Mouse (Mus musculus) kidney, adult 2 months (tissue): Measurements from ENCODE around the gene Cnn3. TPM values are rescaled to one million over a fixed set of nuclear protein-coding genes. Genes with fewer than 3 reads are reported as not detected.

Source experiments
- DNase-seq: peaks from one replicate; pipeline ENCODE4 v3.0.0; 2021
- H3K27ac ChIP-seq: fragments of 200-500 bp; 2 replicates; pipeline ENCODE4 v1.5.1; 2012; ENCODE audit warnings: low read depth, low read length, control low read depth, inconsistent platforms; ENCODE audit not compliant: insufficient read depth
- H3K27me3 ChIP-seq: fragments of 200-500 bp; replicated peaks from 2 replicates; pipeline ENCODE4 v1.6.1; 2012; ENCODE audit warnings: mild to moderate bottlenecking, moderate library complexity, low read length, inconsistent platforms; ENCODE audit not compliant: control insufficient read depth, insufficient read depth
- H3K36me3 ChIP-seq: fragments of 200-500 bp; 2 replicates; pipeline ENCODE4 v1.6.1; 2012; ENCODE audit warnings: mild to moderate bottlenecking, moderate library complexity, low read length, inconsistent platforms; ENCODE audit not compliant: control insufficient read depth, insufficient read depth
- H3K4me1 ChIP-seq: fragments of 200-500 bp; 2 replicates; pipeline ENCODE4 v1.6.1; 2011; ENCODE audit warnings: low read length; ENCODE audit not compliant: control insufficient read depth, insufficient read depth
- H3K4me3 ChIP-seq: fragments of 200-500 bp; 2 replicates; pipeline ENCODE4 v1.5.1; 2011; ENCODE audit warnings: mild to moderate bottlenecking, low read depth, low read length, control low read depth; ENCODE audit not compliant: insufficient read depth
- CTCF ChIP-seq: fragments of 200-500 bp; conservative IDR thresholded peaks from 2 replicates; pipeline ENCODE4 v1.5.1; 2011; ENCODE audit warnings: low read depth, mild to moderate bottlenecking, control low read depth, low read length, moderate library complexity, mixed read lengths; ENCODE audit not compliant: insufficient read depth, insufficient read length
- POLR2A ChIP-seq: fragments of 200-500 bp; IDR thresholded peaks from one replicate; pipeline ENCODE4 v1.6.1; 2011; ENCODE audit warnings: low read depth, low read length, control low read depth
- WGBS: fragments of 180-500 bp; shearing (Covaris S2); methylation state at CpG from one replicate; pipeline ENCODE4 v1.1.7; 2018; 5-methylcytosine and 5-hydroxymethylcytosine counted together
- polyA plus RNA-seq: library from polyadenylated mRNA; depleted of rRNA; stranded (reverse); fragments of >200 nt; gene quantifications from 2 replicates; pipeline ENCODE4 v1.2.3, GENCODE M21; 2012

The Cnn3 gene
- polyA plus RNA-seq, 1 experiment, result 253 TPM

DNA sequence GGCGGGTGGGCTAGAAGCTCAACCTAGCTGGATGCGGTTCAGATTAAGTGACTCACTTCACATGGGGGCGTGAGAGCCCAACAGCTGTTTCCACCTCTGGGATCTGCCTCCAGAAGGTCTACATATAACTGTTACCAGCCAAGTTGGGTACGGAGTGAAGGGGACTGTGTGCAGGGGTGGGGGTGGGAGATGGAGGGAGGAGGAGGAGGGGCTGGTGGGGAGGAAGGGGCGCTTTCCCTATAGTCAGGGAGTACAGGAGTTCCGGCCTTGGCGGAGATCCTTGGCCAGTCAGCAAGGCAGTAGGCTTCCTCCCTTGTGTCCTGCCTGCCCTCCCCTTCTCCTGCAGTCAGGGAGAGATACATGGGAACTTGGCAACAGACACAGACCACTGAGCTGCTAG is 35.6 kb upstream of the Cnn3 start:
- peak; percentile 23 for DNase-seq
- TF ChIP-seq POLR2A, result no peak
- TF ChIP-seq CTCF, result no peak
- H3K27me3 ChIP-seq, result no peaks in the 10 kb centered on the region
- H3K36me3 ChIP-seq, result no peaks in the 10 kb centered on the region
- 77% methylated on average over 7 of the region's 7 CpGs for WGBS
- H3K4me1 ChIP-seq, result no peaks in the 10 kb centered on the region
- no peak overlapping the region for H3K27ac ChIP-seq
- no peak overlapping the region for H3K4me3 ChIP-seq

DNA sequence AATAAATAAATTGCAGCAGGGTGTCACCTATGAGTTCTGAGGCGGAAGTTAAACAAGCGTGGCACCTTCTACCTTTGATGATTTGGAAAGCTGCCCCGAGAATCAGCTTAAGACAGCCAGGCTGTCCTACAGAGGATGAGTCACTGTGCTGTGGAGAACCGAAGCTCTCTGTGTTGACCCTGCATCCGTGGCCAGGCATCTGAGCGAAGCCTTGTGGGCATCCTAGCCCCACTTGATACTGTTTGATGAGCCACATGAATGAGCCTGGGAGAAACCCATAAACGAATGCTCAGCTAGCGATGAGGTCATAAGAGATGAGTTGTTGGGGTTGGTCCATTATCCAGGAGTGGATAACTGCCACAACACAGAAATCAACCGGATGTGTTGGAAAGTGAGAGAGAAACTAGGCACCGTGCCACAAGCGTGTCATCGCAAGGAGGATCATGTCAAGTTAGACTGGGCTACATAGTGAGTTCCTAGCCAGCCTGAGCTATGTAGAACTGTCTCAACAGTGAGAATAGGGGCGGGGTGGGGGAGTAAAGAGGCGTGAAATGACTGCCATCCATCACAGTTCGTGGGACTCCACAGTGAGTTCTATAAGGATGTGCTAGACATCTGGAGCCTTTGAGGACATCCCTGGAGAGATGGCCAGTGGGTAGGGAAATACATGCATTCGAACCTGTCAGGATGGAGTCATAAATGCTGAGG is 30.6 kb upstream of the Cnn3 start:
- Histone ChIP-seq H3K4me1 (peaks cover 4% of the 10 kb centered on the region; the same call in 1 of the 2 replicates), H3K36me3 (no peaks in the 10 kb centered on the region), H3K27me3 (no peaks in the 10 kb centered on the region), H3K27ac (no peak overlapping the region), H3K4me3 (no peak overlapping the region)
- DNase-seq, result peak; percentile 28
- no peak for TF ChIP-seq CTCF
- no peak for TF ChIP-seq POLR2A
- 61% methylated on average over 16 of the region's 16 CpGs for WGBS

DNA sequence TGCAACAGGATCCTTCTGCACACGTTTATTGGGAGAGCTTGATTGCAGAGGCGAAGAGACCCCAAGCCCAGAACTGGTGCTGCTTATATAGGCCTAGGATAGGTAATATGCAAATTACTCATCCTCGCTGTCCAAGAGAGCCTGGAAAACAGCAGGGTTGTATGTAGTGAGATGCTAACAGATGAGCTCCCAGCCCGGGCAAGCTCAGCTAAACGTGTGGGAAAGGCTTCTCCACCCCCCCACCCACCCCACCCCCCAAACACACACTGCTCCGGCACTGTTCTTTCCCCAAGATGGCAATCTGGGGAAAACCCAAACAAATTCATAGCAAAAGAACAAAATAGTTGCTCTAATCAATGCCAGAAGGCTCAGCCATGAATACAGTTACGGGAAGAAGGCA is 29.7 kb upstream of the Cnn3 start:
- H3K27me3 ChIP-seq, result no peaks in the 10 kb centered on the region

DNA sequence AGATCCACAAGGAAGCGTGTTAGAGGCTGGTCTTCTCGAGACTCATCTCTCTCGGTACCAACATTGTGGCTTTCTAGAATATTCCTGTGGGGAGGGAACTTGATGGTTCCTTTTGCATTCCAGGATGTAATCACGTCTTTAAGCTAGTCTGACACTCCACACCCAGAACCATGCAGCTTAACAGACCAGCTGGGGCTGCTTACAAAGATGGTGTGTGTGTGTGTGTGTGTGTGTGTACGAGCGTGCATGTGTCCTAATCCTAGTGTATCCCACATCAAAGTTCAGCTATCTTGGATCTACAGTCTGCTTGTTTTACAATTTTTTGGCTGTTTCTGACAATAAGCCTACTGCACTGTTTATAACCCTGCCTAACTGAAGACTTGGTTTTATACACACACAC is 29.3 kb upstream of the Cnn3 start:
- Histone ChIP-seq H3K36me3 (no peaks in the 10 kb centered on the region), H3K27ac (no peak overlapping the region), H3K4me3 (no peak overlapping the region), H3K4me1 (peaks cover 4% of the 10 kb centered on the region; the same call in 1 of the 2 replicates), H3K27me3 (no peaks in the 10 kb centered on the region)
- DNase-seq, result no peak
- WGBS, result 92% methylated on average over 6 of the region's 6 CpGs
- no peak for TF ChIP-seq CTCF
- no peak for TF ChIP-seq POLR2A

More for the DNA sequence above, 29.7 kb upstream of the Cnn3 start:
- Histone ChIP-seq H3K27ac (no peak overlapping the region), H3K36me3 (no peaks in the 10 kb centered on the region), H3K4me3 (no peak overlapping the region), H3K4me1 (peaks cover 4% of the 10 kb centered on the region; the same call in 1 of the 2 replicates)
- DNase-seq, result no peak
- TF ChIP-seq POLR2A, result no peak
- no peak for TF ChIP-seq CTCF
- WGBS, result 83% methylated on average over 7 of the region's 7 CpGs

DNA sequence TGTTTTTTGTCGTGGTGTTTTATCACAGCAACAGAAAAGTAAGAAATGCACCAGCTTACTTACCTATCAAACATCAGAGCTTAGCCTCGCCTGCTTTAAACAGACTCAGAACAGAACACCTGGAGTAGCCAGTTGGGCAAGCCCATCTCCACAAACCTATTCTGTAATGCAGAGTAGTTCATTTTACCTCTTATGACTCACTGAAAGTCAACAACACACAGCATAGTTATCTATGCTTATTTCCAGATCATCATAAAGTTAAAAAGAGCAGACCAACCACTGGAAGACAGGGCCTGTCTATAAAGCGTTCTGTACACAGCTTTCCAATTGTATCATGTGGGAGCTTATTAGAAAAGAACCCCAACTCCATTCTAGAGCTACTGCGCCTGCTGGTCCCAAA is 24.9 kb upstream of the Cnn3 start:
- no peaks in the 10 kb centered on the region for H3K36me3 ChIP-seq
- H3K4me1 ChIP-seq, result peaks cover 4% of the 10 kb centered on the region; the same call in 1 of the 2 replicates
- DNase-seq, result no peak
- WGBS, result 80% methylated on average over 4 of the region's 4 CpGs
- TF ChIP-seq POLR2A (no peak), CTCF (no peak)
- no peak overlapping the region for H3K27ac ChIP-seq
- no peaks in the 10 kb centered on the region for H3K27me3 ChIP-seq
- no peak overlapping the region for H3K4me3 ChIP-seq

DNA sequence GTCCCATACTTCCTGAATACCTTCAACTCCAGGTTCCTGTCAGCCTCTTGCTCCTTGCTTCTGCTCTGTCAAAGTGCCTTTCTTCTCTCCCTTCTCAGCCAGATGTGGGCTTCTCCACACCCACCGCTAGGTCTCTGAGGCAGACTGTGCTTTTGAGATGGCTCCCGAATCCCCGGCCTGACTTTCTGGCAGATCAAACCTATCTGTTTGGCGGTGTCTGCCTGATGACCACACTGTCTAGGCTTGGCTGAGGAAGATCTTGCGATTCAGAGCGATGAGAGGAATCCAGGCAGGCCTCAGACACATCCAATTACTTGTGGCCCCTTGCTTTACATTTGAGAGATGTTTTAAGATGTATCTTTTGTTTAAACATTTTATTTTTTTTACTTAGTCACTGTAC is 24.2 kb upstream of the Cnn3 start:
- TF ChIP-seq CTCF, result no peak
- no peak for TF ChIP-seq POLR2A
- H3K27ac ChIP-seq, result no peak overlapping the region
- no peaks in the 10 kb centered on the region for H3K36me3 ChIP-seq
- peaks cover 4% of the 10 kb centered on the region; the same call in 1 of the 2 replicates for H3K4me1 ChIP-seq
- H3K4me3 ChIP-seq, result no peak overlapping the region
- DNase-seq, result no peak
- no peaks in the 10 kb centered on the region for H3K27me3 ChIP-seq
- WGBS, result 92% methylated on average over 6 of the region's 6 CpGs

DNA sequence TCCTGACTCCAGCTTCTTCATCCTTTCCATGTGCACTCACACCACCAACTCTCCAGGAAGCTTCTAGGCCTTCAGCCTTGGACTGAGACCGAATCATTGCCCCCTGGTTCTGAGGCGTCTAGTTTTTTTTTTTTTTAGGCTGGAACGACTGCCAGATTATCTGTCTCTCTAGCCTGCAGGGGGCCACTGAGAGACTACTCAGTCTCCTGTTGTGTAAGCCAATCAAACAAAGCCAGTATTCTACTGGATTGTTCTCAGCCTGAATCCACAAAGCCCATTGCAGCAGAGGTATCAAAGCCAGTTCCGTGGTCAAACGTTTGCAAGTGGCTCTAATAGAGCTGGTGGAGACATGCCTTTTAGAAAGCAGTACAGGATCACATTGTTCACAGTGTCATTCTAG is 22.8 kb upstream of the Cnn3 start:
- H3K4me3 ChIP-seq, result no peak overlapping the region
- no peaks in the 10 kb centered on the region for H3K27me3 ChIP-seq
- H3K27ac ChIP-seq, result no peak overlapping the region
- DNase-seq, result no peak
- no peak for TF ChIP-seq POLR2A
- no peak for TF ChIP-seq CTCF
- no peaks in the 10 kb centered on the region for H3K36me3 ChIP-seq
- 66% methylated on average over 5 of the region's 5 CpGs for WGBS
- peaks cover 8% of the 10 kb centered on the region; the same call in 1 of the 2 replicates for H3K4me1 ChIP-seq

DNA sequence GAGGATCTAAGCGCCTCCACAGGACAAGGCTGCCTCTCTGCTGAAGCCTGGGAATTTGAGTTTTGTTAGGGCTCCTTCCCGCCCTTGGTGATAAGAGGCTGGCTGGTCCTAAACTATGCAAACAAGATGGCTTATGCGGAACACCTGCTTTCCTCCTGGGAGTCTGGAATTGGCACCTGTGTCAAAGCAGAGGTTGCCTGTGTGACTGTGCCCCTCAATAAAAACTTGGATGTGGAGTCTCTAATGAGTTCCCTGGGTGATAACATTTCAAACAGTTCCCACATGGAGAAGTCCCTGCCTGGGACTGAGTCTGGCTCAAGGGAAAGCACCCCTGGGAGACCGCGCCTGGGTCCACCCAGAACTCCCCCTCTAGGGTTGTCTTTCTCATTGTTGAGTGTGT is 21.2 kb upstream of the Cnn3 start:
- H3K27me3 ChIP-seq, result no peaks in the 10 kb centered on the region

More for the DNA sequence above, 21.2 kb upstream of the Cnn3 start:
- Histone ChIP-seq H3K4me3 (no peak overlapping the region), H3K4me1 (peaks cover 6% of the 10 kb centered on the region; the same call in 1 of the 2 replicates), H3K36me3 (no peaks in the 10 kb centered on the region), H3K27ac (no peak overlapping the region)
- no peak for DNase-seq
- 93% methylated on average over 5 of the region's 5 CpGs for WGBS
- TF ChIP-seq POLR2A, result no peak
- no peak for TF ChIP-seq CTCF
